Mouse (Mus musculus): Measurements from ENCODE around the gene Tent4a. TPM values are rescaled to one million over a fixed set of nuclear protein-coding genes. Genes with fewer than 3 reads are reported as not detected.
"Not testable (repeated sequence)": the region's sequence is repeated elsewhere in the genome, so short reads cannot be mapped to it uniquely, and the experiment has no call there.

Tent4a gene
- 24.7 and 25.7 TPM in 2 replicates for polyA plus RNA-seq (2012; rRNA removed)

GRCm38 (mm10) chr13:69534334-69534653 is at the start of gene Tent4a:
Tent4a (minus strand) TSS chr13:69534617.
- DNase-seq (ENCODE audit: extremely low spot score in 1 of 2, low spot score in 1 of 2): peak in 1 of 2 experiments; percentile 50

- DNase-seq (ENCODE audit: extremely low spot score in 1 of 2, low spot score in 1 of 2): no peak
These were observed 49.2 kb upstream of the Tent4a start for GRCm38 (mm10) chr13:69583591-69583990.

GRCm38 (mm10) chr13:69582411-69582810 is 48.0 kb upstream of the Tent4a start:
- no peak for DNase-seq (ENCODE audit: extremely low spot score in 1 of 2, low spot score in 1 of 2)

GRCm38 (mm10) chr13:69577181-69577834 is 42.9 kb upstream of the Tent4a start:
- DNase-seq (ENCODE audit: extremely low spot score in 1 of 2, low spot score in 1 of 2): no peak

- DNase-seq (ENCODE audit: extremely low spot score in 1 of 2, low spot score in 1 of 2): peak in 1 of 2 experiments; percentile 19
These were observed 42.3 kb upstream of the Tent4a start for GRCm38 (mm10) chr13:69576676-69577075.

- DNase-seq (ENCODE audit: extremely low spot score in 1 of 2, low spot score in 1 of 2): no peak
These were observed 38.2 kb upstream of the Tent4a start for GRCm38 (mm10) chr13:69572594-69572993.

- no peak for DNase-seq (ENCODE audit: extremely low spot score in 1 of 2, low spot score in 1 of 2)
These were observed 34.8 kb upstream of the Tent4a start for GRCm38 (mm10) chr13:69569201-69569600.

GRCm38 (mm10) chr13:69565401-69565800 is 31.0 kb upstream of the Tent4a start:
- not testable (repeated sequence) for DNase-seq (ENCODE audit: extremely low spot score in 1 of 2, low spot score in 1 of 2)

GRCm38 (mm10) chr13:69564573-69564972 is 30.2 kb upstream of the Tent4a start:
- DNase-seq (ENCODE audit: extremely low spot score in 1 of 2, low spot score in 1 of 2): no peak

GRCm38 (mm10) chr13:69563905-69564304 is 29.5 kb upstream of the Tent4a start:
- DNase-seq (ENCODE audit: extremely low spot score in 1 of 2, low spot score in 1 of 2): no peak

GRCm38 (mm10) chr13:69562654-69563574 is 28.5 kb upstream of the Tent4a start:
- DNase-seq (ENCODE audit: extremely low spot score in 1 of 2, low spot score in 1 of 2): no peak

- peak in 1 of 2 experiments; percentile 35 for DNase-seq (ENCODE audit: extremely low spot score in 1 of 2, low spot score in 1 of 2)
These were observed 27.6 kb upstream of the Tent4a start for GRCm38 (mm10) chr13:69562004-69562403.

GRCm38 (mm10) chr13:69559291-69559961 is 25.0 kb upstream of the Tent4a start:
- no peak for DNase-seq (ENCODE audit: extremely low spot score in 1 of 2, low spot score in 1 of 2)

GRCm38 (mm10) chr13:69558098-69558660 is 23.8 kb upstream of the Tent4a start:
- no peak for DNase-seq (ENCODE audit: extremely low spot score in 1 of 2, low spot score in 1 of 2)

GRCm38 (mm10) chr13:69556728-69557127 is 22.3 kb upstream of the Tent4a start:
- no peak for DNase-seq (ENCODE audit: extremely low spot score in 1 of 2, low spot score in 1 of 2)

GRCm38 (mm10) chr13:69555957-69556482 is 21.6 kb upstream of the Tent4a start:
- DNase-seq (ENCODE audit: extremely low spot score in 1 of 2, low spot score in 1 of 2): no peak

- DNase-seq (ENCODE audit: extremely low spot score in 1 of 2, low spot score in 1 of 2): no peak
These were observed 20.6 kb upstream of the Tent4a start for GRCm38 (mm10) chr13:69555045-69555444.

GRCm38 (mm10) chr13:69554255-69554654 is 19.8 kb upstream of the Tent4a start:
- DNase-seq (ENCODE audit: extremely low spot score in 1 of 2, low spot score in 1 of 2): no peak

GRCm38 (mm10) chr13:69553024-69553423 is 18.6 kb upstream of the Tent4a start:
- no peak for DNase-seq (ENCODE audit: extremely low spot score in 1 of 2, low spot score in 1 of 2)

- no peak for DNase-seq (ENCODE audit: extremely low spot score in 1 of 2, low spot score in 1 of 2)
These were observed 16.4 kb upstream of the Tent4a start for GRCm38 (mm10) chr13:69550831-69551230.

- DNase-seq (ENCODE audit: extremely low spot score in 1 of 2, low spot score in 1 of 2): no peak
These were observed 15.6 kb upstream of the Tent4a start for GRCm38 (mm10) chr13:69549980-69550379.
